Mouse (Mus musculus) neutrophil, adult 5-6 weeks (primary cell): ENCODE data around the gene Faap100. TPM values are rescaled to one million over a fixed set of nuclear protein-coding genes. Genes with fewer than 3 reads are reported as not detected.

ENCODE experiments used
- ATAC-seq: fragments of 151-379, 151-347 bp; 2 replicates; pipeline ENCODE4 v1.8.0; 2017; ENCODE audit warnings: mild to moderate bottlenecking, moderate TSS enrichment; ENCODE audit not compliant: insufficient number of reproducible peaks, poor library complexity, low FRiP score, severe bottlenecking; ENCODE audit errors: extremely low read depth
- total RNA-seq: library from RNA; stranded (forward); fragments of 200-1000 nt; gene quantifications from 2 replicates; pipeline ENCODE4 v1.2.3, GENCODE M21; 2017

The Faap100 gene
- total RNA-seq, 1 experiment from 2014 or later: 13.3 TPM

DNA sequence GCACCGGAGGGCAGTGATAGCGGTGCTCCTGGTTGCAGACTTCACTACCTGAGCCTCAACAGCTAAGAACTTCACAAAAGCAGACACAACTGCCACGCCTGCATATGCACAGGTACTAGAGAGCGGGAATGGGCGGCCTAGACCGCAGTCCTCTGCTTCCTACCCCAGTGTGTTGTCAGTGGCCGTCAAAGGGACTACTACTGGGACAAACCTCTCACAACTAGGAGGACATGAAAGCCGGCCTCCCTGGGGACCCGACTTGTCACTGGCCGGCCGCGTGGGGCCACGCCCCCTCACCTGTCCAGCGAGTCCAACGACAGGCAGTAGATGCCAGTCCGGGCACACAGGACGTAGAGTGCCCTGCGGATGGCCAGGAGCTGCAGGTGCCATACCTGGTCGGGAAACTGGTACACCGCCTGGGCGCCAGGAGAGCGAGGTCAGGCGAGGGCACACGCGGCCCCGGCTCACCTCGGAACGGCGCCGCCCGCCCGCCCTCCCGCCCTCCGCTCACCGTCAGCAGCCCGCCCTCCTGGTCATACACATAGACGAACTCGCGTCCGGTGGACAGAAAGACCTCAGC lies 443 bp downstream of the Faap100 start:
- ATAC-seq: no peak

DNA sequence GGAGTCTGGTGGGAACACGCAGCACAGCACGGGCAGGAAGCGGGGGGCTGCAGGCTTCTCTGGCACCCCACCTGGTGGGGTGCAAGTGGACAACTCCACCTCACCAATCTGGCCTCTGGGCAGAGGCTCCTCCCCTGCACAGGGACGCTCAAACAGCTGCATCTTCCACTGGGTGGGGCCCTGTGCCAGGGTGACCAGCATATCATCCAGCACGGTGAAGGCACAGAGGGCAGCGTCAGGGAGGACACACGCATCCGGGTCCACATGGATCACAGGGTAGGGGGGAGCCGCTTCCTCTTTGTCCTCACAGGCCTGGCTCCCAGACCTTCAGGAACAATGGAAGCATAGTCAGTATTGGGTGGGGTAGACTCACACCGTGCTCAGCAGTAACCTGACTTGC lies 1.2 kb downstream of the Faap100 start:
- no peak for ATAC-seq

DNA sequence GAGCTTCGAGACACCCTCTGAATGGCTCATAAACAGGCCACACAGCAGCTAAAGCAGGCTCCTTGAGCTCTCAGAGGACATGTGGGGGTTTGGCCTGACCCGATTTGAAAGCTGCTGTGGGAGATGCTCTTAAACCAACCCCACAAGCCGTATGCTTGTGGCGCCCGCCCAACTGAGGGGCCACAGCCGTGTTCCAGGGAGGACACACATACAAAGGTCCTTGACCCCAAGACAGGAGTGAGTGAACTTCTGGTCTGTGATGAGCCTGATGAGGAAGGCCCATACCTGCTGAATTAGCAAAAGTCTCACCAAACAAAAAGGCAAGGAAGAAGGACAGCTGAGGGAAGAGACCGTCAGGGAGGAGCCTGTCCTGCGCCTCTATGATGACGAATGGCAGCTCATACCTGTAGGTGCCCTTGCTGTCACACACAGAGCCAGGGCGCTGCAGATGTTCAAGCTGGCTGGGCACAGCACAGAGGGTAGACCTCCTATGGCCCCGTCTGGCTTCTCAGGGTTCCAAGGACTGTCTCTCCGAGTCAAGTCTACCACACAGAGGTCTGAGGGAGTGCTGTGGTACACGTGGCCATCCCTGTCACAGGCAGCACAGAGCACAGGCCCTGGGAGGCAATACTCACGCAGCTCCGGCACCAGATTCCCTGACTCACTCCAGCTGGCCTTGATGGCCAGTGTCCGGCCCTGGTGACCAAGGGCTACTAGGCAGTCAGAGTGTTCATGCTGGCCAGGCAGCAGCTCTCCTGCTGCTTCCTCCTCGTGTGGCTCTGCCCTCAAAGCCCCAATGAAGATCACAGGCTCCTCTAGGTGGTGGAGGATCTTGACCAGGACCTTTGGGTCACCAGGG lies 2.0 kb downstream of the Faap100 start:
- ATAC-seq: no peak

DNA sequence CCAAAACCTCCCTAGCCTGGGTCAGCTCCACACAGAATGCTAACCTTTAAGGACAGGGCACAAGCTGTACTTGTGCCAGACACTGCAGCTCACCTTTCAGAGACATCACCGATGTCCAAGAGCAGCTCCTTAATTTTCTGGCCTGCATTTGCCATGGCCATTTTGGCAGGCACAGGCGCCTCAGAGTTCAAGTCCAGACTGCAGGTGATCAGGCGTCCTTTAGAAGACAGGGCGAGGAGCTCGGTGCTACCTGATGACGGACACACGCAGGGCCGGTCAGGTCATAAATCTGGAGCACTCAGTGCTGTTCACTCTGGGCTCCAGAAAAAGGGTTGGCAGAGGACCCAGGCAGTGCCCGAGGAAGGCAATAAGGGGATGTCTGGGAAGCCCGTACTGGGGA lies 3.2 kb downstream of the Faap100 start:
- no peak for ATAC-seq

DNA sequence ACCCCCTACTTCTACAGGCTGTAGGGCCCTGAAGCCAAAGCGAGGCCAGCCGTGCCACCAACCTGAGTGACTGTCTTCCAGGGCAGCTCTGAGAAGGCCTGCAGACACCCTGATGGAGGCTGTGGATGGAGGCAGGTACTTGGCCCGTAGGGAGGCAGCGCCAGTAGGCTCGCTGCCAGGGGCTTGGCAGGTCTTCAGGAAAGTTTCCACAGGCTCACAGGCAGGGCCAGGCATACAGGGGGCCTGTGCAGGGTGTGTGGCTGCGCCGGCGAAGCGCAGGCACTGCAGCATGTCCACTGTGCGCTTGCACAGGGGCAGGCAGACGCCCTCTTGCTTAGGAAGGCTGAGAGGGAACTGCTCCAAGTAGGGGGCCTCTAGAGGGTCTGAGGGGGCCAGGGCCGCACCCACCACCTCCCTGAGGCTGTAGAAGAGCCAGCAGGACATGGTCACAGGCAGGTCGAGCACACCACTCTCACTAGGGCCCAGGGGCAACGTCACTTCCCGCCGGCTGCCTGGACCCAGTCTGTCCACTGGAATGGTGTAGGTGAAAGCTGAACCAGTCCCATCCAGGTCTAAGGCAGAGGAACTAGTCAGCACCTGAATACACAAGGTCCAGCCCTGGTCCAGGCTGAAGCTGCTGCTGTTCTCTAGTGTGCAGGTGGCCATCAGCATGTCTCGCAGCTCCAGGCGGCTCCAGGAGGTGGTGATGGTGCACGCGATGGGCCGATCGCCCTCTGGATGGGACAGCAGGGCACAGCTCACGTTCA lies 4.6 kb downstream of the Faap100 start:
- no peak for ATAC-seq

DNA sequence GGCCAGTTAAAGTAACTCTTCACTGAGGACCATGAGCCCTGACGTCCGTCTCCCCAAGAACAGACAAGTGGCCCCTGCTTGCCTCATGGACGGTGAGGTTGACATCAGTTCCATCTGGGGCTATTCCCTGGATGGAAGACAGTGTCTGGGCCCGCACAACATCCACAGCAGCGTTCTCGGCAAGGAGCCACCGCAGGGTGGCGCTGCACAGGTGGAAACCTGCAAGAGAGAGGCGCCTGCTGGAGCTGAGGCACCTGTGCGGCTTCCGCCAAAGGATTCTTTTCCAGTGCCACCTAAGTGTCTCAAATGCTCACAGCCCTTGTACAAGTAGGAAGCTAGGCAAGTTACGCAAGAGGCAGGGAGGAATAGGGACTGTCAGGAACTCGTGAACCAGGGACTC lies 5.5 kb downstream of the Faap100 start:
- no peak for ATAC-seq

DNA sequence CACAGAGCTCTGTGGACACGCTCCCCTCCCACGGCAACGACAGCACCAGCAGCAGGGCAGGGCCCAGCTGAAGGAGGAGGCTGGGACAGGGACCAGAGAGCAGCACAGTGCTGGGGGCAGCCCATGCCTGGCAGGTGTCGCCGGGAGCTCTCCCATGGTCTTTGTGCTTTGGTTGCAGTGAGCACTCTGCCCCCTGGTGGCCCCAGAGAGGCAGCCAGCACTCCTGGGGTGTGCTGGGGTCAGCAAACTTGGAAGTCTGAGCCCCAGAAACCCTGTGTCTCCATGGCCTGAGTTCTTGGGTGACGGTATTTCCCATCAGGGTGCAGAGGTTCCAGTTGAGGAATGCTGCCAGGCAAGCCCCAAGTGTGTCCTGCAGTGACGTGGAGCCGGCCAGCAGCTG lies 8.9 kb downstream of the Faap100 start:
- ATAC-seq: peak; percentile 70

DNA sequence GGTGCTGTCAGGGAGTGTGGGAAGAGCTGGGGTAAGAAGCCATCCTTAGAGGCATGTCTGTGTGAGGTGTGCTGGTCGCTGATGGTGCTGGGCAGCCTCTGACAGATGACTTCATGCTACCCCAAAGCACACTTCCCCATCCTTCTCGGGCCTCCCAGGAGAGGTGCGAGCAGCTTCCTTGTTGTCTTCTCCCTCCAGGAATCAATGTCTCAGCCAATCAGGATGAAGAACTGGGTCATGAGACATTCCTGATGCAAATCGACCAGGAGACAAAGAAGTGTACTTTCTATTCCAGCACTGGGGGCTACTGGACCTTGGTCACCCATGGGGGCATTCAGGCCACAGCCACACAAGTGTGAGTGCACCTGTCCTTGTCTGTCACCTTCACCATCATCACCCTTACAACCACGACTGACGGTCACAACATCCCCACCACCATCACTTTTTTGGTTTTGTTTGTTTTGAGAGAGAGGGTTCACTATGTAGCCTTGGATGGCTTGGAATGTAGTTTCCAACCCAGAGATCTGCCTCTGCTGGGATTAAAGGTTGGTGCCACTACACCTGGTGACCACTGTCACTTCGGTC lies 12.0 kb downstream of the Faap100 start:
- no peak for ATAC-seq

DNA sequence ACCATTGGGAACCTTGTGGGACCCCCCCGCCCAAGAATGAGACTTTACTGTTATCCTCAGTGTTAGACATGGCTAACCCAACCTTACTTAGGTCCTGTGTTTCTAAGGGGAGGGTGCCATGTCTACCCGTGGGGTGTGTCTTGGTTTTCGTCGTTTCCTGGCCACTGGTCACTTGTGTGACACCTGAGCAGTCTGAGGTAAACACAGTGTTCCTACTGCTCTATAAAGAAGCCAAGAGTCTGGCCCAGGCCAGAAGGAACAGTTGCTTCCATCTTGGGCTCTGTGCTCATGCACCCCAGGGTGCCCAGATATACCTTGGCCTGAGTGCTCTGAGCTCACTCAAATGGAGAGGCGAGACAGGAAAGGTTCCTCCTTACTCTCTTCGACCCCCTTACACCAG lies 15.7 kb downstream of the Faap100 start:
- ATAC-seq: no peak

DNA sequence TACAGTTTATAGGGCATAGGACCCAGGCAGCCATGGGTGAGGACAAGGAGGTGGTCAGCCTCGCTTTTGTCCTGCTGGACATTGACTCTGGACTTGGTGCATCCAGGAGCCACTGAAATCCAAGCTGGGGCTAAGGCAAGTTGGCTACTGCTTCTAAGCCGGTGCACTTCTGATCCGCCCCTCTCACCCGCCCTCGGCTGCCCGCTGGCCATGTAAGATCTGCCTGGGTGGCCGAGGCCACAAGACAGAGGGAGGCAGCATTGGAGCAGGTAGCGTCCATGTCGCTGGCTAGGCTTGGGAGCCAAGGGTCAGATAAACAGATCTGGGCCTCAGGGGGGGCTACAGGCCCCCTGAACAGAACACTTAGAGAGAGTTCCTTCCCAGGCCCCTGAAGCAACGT lies 17.3 kb downstream of the Faap100 start, which contains the start of gene Fscn2:
Fscn2 (plus strand) TSS at position 240 of the 400 bp plus-strand sequence.
- no peak for ATAC-seq

DNA sequence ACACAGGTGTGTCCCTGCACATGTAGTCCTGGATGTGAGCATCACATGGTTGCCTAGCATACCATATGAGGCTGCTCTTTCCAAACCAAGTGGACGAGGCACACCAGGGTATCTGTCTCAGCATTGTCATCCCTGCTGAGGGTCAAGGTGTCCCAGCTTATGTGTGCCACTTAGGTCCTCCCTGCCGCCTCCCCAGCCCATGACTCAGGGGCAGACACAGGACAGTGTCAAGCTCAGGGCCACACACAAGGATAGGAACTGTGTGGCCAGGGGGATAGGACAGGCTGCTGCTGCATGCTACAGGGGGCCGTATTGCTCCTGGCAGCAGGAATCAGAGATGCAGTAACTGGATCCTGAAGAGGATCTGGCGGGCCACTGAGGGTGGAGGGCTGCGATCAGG lies 17.8 kb downstream of the Faap100 start:
- no peak for ATAC-seq

DNA sequence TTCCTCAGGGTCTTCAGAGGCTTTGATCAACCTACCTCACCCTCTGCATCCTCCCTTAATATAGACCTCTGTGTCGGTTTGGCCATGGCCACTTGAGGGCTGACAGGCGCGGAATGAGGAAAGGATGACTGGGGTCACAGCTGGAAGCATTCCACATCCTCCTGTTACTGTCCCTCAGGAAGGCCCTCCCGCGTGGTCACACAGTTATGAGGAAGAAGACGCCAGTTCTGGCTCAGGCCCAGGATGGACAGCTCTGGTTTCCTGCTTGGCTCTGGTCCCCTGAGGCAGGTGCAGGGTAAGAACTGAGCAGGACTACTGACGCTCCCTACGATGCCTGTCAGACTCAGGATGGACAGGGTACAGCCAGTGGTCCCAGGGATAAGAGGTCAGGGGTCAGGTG lies 18.5 kb downstream of the Faap100 start:
- no peak for ATAC-seq

DNA sequence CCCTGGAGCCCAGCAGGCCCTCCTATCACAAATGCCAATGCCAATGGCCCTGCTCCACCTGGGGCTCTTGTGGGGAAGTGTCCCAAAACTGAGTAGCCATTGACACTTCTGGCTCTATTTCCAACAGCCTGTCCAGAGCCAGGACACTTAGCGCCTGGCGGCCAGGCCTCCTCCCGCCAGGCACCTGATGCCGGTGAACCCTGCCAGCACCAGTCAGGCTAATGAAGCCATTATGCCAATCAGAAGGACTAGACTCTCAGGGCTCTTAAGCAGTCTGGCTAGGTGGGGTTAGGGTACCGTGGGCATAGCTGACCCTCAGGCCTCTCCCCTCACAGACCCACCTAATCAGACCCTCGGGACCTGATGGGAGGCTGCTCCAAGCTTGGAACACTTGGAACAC lies 19.2 kb downstream of the Faap100 start:
- ATAC-seq: no peak

DNA sequence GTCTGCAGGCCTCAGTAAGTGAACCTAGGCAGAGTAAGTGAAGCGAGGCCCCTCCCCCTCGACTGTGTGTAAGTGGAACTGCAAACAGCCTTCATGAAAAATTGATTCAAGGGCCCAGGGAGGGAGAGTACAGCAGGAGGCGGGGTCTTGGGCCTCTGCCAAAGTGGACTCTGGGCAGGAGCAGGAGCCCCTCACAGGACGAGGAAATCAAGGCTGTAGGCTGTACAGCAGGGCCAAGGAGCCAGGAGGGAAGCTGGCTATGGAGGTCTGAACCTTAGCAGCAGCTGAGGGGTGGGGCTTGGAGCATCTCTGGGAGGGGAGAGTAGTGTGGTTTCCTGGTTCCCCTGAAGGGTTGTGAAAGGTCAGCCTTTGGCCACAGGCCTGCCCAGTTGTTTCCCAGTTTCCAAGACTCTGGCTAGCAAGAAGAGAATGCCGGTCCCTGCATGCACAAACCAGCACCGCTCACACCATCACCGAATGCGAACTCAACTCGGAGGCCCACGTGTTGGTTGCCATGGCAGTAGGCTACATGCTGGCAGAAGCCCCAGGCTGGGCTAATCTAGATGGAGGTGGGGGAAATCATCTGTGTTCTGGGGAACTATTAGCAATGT lies 20.7 kb downstream of the Faap100 start:
- peak; percentile 21; the same call in 1 of the 2 replicates for ATAC-seq

DNA sequence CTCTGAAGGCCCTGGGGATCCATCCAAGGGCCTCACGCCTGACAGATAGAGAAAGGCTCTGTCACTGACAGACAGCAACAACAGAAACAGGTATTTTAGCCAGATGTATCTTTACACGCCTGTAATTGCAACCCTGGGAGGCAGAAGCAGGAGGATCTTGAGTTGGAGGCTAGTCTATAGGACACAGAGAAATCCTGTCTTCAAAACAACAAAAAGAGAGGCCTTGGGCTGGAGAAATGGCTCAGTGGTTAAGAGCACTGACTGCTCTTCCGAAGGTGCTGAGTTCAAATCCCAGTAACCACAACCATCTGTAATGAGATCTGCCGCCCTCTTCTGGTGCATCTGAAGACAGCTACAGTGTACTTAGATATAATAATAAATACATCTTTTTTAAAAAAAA lies 21.7 kb downstream of the Faap100 start:
- ATAC-seq: no peak

DNA sequence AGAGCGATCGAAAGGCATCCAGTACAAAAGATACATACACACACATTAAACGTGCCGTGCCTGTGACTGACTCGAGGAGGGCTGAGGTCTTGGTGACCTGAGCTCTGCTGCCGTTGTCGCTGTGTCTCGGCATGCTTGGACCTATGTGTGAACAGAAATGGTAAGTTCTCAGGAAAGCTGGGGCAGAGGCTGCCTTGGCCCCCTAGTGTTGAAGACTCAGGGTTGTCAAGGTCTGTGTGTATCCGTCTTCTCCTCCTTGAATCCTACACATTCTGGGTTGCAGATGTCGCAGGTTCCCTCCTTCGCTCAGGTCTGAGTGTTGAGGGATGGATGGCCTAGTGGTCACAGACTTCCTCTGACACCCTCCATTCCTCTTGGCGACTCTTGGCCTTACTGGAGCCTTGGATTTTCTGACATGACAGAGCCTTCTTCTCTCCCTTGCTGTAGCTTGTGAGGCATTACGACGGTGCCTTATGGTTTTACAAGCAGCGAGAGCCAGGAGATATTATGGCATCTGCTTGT lies 22.2 kb downstream of the Faap100 start:
- no peak for ATAC-seq

DNA sequence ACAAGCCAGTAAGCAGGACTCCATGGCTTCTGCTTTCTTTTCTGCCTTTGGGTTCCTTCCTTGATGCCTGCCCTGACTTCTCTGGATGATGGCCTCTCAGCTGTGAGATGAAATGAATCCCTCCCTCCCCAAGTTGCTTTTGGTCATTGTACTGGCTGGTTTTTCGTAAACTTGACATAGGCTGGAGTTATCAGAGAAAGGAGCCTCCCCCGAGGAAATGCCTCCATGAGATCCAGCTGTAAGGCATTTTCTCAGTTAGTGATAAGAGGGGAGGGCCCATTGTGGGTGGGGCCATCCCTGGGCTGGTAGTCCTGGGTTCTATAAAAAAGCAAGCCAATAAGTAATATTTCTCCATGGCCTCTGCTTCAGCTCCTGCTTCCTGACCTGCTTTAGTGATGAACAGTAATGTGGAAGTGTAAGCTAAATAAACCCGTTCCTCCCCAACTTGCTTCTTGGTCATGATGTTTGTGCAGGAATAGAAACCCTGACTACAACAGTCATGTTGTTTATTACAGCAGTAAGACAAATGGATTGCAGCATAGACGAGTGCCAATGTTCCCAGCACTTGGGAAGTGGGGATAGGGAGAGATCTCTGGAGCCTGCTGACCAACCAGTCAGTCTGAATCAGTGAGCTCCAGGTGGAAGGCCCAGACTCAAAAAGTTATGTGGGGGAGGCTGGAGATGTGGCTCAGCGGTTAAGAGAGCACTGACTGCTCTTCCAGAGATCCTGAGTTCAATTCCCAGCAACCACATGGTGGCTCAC lies 23.1 kb downstream of the Faap100 start:
- no peak for ATAC-seq
